Mouse (Mus musculus): ENCODE data around the gene Agbl2. TPM values are rescaled to one million over a fixed set of nuclear protein-coding genes. Genes with fewer than 3 reads are reported as not detected.

Agbl2 gene
- polyA plus RNA-seq (2015; fragmentation: Nextera tagmentation; extraction: Ambion mirVana): 0.06 and 0.17 TPM in 2 replicates

DNA sequence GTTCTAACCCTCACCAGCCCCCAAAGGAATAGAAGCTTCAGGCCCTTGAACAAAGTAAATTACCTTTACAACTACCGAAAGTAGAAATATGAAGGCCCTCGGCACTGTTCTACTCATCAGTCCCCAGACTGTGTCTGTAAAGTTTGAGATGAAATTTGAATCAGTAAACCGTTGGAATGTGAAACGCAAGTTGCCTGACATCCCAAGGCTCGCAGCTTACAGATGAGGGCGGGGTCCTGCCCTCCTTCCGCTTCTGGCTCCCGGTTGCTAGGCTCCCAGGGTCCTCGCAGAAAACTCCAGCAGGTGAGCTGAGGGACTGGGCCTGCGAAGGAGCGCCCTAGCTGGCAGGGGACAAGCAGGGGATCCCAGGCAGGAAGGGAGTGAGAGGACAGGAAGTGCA is at the start of gene Agbl2:
Gene Agbl2 (plus strand): TSS at position 270 of the 400 bp plus-strand sequence.

DNA sequence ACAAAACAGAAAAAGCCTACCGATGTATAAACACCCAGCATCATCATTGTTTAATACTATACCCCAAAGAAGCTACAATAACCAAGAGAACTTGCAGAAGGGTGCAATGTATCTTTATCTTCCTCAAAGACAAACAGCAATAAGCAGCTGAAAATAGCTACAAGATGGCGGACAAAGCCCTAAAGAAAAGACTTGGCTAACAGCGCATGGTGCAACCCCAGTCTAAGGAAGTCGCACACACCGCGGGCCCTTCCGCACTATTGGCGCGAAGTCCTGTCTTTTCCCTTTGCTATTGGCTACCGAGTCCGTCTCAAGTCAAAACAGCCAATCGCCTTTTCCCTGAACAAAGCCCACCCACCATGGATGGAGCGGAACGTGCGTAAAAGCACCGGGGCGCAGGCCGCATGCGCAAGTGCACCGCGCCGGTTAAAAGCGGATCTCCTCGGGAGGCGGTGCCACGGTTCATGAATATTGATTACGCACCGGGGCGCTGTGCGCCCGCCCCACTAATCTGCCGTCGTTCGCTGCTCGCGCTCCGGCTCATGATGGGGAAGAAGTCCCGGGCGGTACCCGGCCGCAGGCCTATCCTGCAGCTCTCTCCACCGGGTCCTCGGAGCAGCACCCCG is 37.4 kb upstream of the Agbl2 start, which contains the start of gene Fnbp4:
Gene Fnbp4 (plus strand): TSS at position 318 of the 626 bp plus-strand sequence.

GRCm38 (mm10) chr2:90846955-90847680 is 64.6 kb downstream of the Agbl2 start, which contains the start of gene Mtch2:
TSS of gene Mtch2 (plus strand) at chr2:90847155.

Other genes starting within 250 kb of the Agbl2 start
- 3.9 and 5.1 TPM in 2 replicates for gene Ptprj, start 202.1 kb upstream of the Agbl2 start, polyA plus RNA-seq (2015; fragmentation: Nextera tagmentation; extraction: Ambion mirVana)
- gene Nup160, start 105.5 kb upstream of the Agbl2 start, polyA plus RNA-seq (2015; fragmentation: Nextera tagmentation; extraction: Ambion mirVana): 25.4 and 27.9 TPM in 2 replicates
- 48.6 and 57.7 TPM in 2 replicates for gene Fnbp4, start 37.4 kb upstream of the Agbl2 start, polyA plus RNA-seq (2015; fragmentation: Nextera tagmentation; extraction: Ambion mirVana)
- 104 and 106 TPM in 2 replicates for gene Mtch2, start 64.4 kb downstream of the Agbl2 start, polyA plus RNA-seq (2015; fragmentation: Nextera tagmentation; extraction: Ambion mirVana)
- 7.0 and 7.8 TPM in 2 replicates for gene C1qtnf4, start 103.1 kb downstream of the Agbl2 start, polyA plus RNA-seq (2015; fragmentation: Nextera tagmentation; extraction: Ambion mirVana)
- 15.1 and 15.7 TPM in 2 replicates for gene Kbtbd4, start 122.0 kb downstream of the Agbl2 start, polyA plus RNA-seq (2015; fragmentation: Nextera tagmentation; extraction: Ambion mirVana)
- 125 and 134 TPM in 2 replicates for gene Ndufs3, start 122.1 kb downstream of the Agbl2 start, polyA plus RNA-seq (2015; fragmentation: Nextera tagmentation; extraction: Ambion mirVana)
- 42.9 and 43.4 TPM in 2 replicates for gene Celf1, start 157.7 kb downstream of the Agbl2 start, polyA plus RNA-seq (2015; fragmentation: Nextera tagmentation; extraction: Ambion mirVana)